Mouse (Mus musculus) embryonic facial prominence, embryonic 15.5 days (tissue): ENCODE results near the gene Kcnn3. TPM values are rescaled to one million over a fixed set of nuclear protein-coding genes. Genes with fewer than 3 reads are reported as not detected.

Experiments
- ATAC-seq: fragments of 200-750 bp; cut with Nextera tagmentation; 2 replicates; pipeline ENCODE4 v1.8.0; 2017; ENCODE audit warnings: low read depth, moderate TSS enrichment; ENCODE audit not compliant: insufficient number of reproducible peaks, low FRiP score, low TSS enrichment
- H3K27ac ChIP-seq: fragments of 300-500 bp; sonication (generic); replicated peaks from 2 replicates; pipeline ENCODE4 v1.5.1; 2015; ENCODE audit warnings: mild to moderate bottlenecking, inconsistent platforms
- H3K27me3 ChIP-seq: fragments of 300-500 bp; sonication (generic); 2 replicates; pipeline ENCODE4 v1.6.1; 2015; ENCODE audit warnings: inconsistent platforms
- H3K36me3 ChIP-seq: fragments of 300-500 bp; sonication (generic); 2 replicates; pipeline ENCODE4 v1.6.1; 2015; ENCODE audit warnings: mild to moderate bottlenecking, inconsistent platforms
- H3K4me1 ChIP-seq: fragments of 300-500 bp; sonication (generic); 2 replicates; pipeline ENCODE4 v1.6.1; 2015; ENCODE audit warnings: inconsistent platforms
- H3K4me2 ChIP-seq: fragments of 300-500 bp; sonication (generic); replicated peaks from 2 replicates; pipeline ENCODE4 v1.6.1; 2015; ENCODE audit warnings: mild to moderate bottlenecking, inconsistent platforms
- H3K4me3 ChIP-seq: fragments of 300-500 bp; sonication (generic); replicated peaks from 2 replicates; pipeline ENCODE4 v1.5.1; 2015; ENCODE audit warnings: mild to moderate bottlenecking, inconsistent platforms
- H3K9ac ChIP-seq: fragments of 300-500 bp; sonication (generic); 2 replicates; pipeline ENCODE4 v1.6.1; 2015; ENCODE audit warnings: inconsistent platforms
- H3K9me3 ChIP-seq: fragments of 300-500 bp; sonication (generic); replicated peaks from 2 replicates; pipeline ENCODE4 v1.6.1; 2016; ENCODE audit warnings: inconsistent platforms
- WGBS: fragments of 180-500 bp; shearing (Covaris S2); methylation state at CpG from one replicate; pipeline ENCODE4 v1.1.7; 2015; 5-methylcytosine and 5-hydroxymethylcytosine counted together
- polyA plus RNA-seq: library from polyadenylated mRNA; unstranded; fragments of >200 nt; fragmentation: Nextera tagmentation; extraction: Ambion mirVana; gene quantifications from 2 replicates; pipeline ENCODE4 v1.2.1, GENCODE M21; 2015

Kcnn3 gene
- polyA plus RNA-seq, 1 experiment from 2014 or later = 2.7 TPM

DNA sequence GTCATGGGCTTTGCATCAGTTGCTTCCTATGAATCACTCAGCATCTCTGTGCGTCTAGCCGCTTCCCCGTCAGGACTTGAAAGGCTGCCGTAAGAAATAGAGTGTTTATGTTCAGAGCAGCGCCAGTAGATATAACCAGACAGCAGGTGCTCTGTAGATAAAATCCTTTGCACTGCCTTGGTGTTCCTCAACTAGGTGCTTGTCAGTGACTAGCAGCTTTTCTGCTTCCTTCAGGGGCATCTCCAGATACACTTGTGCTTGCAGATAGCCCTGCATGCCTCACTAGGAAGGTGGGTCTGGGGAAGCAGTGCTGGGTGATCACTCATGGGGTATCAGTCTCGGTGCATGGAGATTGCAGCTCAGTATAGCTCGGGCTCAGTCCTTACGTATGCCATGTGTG, 123.4 kb downstream of the Kcnn3 start:
- Histone ChIP-seq H3K4me3 (no peak overlapping the region), H3K9ac (no peak overlapping the region), H3K4me1 (peaks cover 15% of the 10 kb centered on the region), H3K36me3 (no peaks in the 10 kb centered on the region), H3K4me2 (no peak overlapping the region), H3K27ac (no peak overlapping the region), H3K27me3 (no peaks in the 10 kb centered on the region), H3K9me3 (no peaks in the 10 kb centered on the region)
- ATAC-seq = no peak
- WGBS = 72% methylated on average over 8 of the region's 8 CpGs

- H3K9me3 ChIP-seq = no peaks in the 10 kb centered on the region
- no peak overlapping the region for H3K4me2 ChIP-seq
- no peaks in the 10 kb centered on the region for H3K27me3 ChIP-seq
- H3K4me1 ChIP-seq = peaks cover 15% of the 10 kb centered on the region
- WGBS = 52% methylated on average over 5 of the region's 5 CpGs
- no peak overlapping the region for H3K9ac ChIP-seq
- no peak overlapping the region for H3K4me3 ChIP-seq
- ATAC-seq = peak; percentile 55; the same call in 1 of the 2 replicates
- H3K36me3 ChIP-seq = no peaks in the 10 kb centered on the region
- peak overlapping the region; percentile 58 for H3K27ac ChIP-seq
Observed at GRCm38 (mm10) chr3:89646813-89647255, 126.9 kb downstream of the Kcnn3 start.

GRCm38 (mm10) chr3:89647268-89647874, 127.4 kb downstream of the Kcnn3 start:
- Histone ChIP-seq H3K9ac (no peak overlapping the region), H3K36me3 (no peaks in the 10 kb centered on the region), H3K27me3 (no peaks in the 10 kb centered on the region), H3K4me3 (no peak overlapping the region), H3K4me1 (peaks cover 15% of the 10 kb centered on the region), H3K4me2 (no peak overlapping the region), H3K9me3 (no peaks in the 10 kb centered on the region), H3K27ac (peak overlapping the region; percentile 58)
- 0 out of 2 replicates have a peak, but pooled peaks have one; percentile 25 for ATAC-seq
- WGBS = 50% methylated on average over 6 of the region's 6 CpGs

GRCm38 (mm10) chr3:89649890-89650289, 129.9 kb downstream of the Kcnn3 start:
- Histone ChIP-seq H3K4me1 (peaks cover 20% of the 10 kb centered on the region), H3K27me3 (no peaks in the 10 kb centered on the region), H3K9ac (no peak overlapping the region), H3K36me3 (no peaks in the 10 kb centered on the region), H3K9me3 (no peaks in the 10 kb centered on the region), H3K4me2 (no peak overlapping the region), H3K27ac (no peak overlapping the region), H3K4me3 (no peak overlapping the region)
- 77% methylated on average over 7 of the region's 7 CpGs for WGBS
- no peak for ATAC-seq

DNA sequence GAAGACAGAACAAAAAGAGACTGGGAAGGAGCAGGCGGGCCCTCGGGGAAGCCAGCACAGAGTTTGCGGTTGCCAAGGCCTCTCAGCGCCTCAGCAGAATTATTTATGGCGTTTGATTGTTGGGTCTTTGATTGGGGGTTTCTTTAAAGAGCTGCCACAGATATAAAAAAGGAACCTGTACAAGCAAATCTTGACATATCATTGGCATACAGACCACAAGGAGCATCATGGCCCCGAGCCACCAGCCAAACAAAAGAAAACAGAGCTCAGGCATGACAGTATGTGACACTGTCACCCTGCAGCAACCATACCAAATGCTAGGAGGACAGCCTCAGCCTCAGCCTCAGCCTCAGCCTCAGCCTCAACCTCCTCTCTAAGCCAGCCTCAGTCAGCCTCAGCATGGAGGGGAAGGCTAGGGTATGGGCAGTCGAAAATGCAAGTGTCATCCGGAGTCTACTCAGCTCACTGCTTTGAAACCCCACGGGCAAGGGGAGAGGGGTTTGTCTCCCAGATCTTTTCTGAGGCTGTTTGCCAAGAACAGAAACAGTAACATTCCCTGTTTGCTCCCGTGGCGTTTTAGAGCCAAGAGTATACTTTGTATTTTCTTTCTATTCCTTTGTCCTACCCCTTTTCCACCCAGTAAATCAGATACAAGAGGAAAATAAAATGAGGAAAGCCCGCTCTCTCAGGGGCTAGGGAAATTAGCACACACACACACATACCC, 133.4 kb downstream of the Kcnn3 start:
- Histone ChIP-seq H3K4me1 (0 out of 2 replicates have a peak, but pooled peaks cover 6% of the 10 kb centered on the region), H3K27ac (no peak overlapping the region), H3K4me3 (no peak overlapping the region), H3K9me3 (no peaks in the 10 kb centered on the region), H3K27me3 (no peaks in the 10 kb centered on the region), H3K4me2 (no peak overlapping the region), H3K9ac (no peak overlapping the region), H3K36me3 (no peaks in the 10 kb centered on the region)
- WGBS = 37% methylated on average over 12 of the region's 12 CpGs
- no peak for ATAC-seq

GRCm38 (mm10) chr3:89657092-89657491, 137.1 kb downstream of the Kcnn3 start:
- H3K27ac ChIP-seq = no peak overlapping the region
- H3K9ac ChIP-seq = no peak overlapping the region
- H3K36me3 ChIP-seq = no peaks in the 10 kb centered on the region
- no peak overlapping the region for H3K4me2 ChIP-seq
- H3K9me3 ChIP-seq = no peaks in the 10 kb centered on the region
- H3K4me3 ChIP-seq = no peak overlapping the region
- 85% methylated on average over 5 of the region's 5 CpGs for WGBS
- H3K27me3 ChIP-seq = no peaks in the 10 kb centered on the region
- ATAC-seq = no peak
- 0 out of 2 replicates have a peak, but pooled peaks cover 9% of the 10 kb centered on the region for H3K4me1 ChIP-seq

DNA sequence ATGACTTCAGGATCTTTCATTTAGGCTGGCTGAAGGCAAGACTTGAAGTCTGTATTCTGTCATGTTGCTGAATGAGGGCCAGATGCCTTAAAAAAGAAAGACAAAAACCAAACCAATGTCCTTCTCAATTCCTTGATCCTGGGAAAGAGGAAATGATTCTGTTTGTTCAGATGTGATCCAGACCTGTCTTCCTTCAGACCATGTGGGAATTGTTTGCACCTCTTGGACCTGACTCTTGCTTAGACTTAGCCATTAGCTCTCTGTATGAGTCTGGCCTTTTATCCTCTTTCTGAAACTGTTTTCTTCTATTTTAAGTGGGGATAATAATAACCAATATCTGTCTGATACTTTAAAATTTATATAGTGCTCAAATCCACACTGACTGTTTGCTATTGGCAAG, 138.5 kb downstream of the Kcnn3 start:
- no peak overlapping the region for H3K27ac ChIP-seq
- no peak overlapping the region for H3K4me2 ChIP-seq
- H3K4me3 ChIP-seq = no peak overlapping the region
- H3K9ac ChIP-seq = no peak overlapping the region
- no peaks in the 10 kb centered on the region for H3K27me3 ChIP-seq
- no peak for ATAC-seq
- H3K9me3 ChIP-seq = no peaks in the 10 kb centered on the region
- 0 out of 2 replicates have a peak, but pooled peaks cover 4% of the 10 kb centered on the region for H3K4me1 ChIP-seq
- H3K36me3 ChIP-seq = no peaks in the 10 kb centered on the region

GRCm38 (mm10) chr3:89659938-89660620, 140.1 kb downstream of the Kcnn3 start:
- Histone ChIP-seq H3K4me3 (no peak overlapping the region), H3K27me3 (no peaks in the 10 kb centered on the region), H3K36me3 (no peaks in the 10 kb centered on the region), H3K9me3 (no peaks in the 10 kb centered on the region), H3K9ac (no peak overlapping the region), H3K27ac (no peak overlapping the region), H3K4me2 (no peak overlapping the region), H3K4me1 (peaks cover 8% of the 10 kb centered on the region; the same call in 1 of the 2 replicates)
- WGBS = 50% methylated on average over 11 of the region's 11 CpGs
- ATAC-seq = no peak

DNA sequence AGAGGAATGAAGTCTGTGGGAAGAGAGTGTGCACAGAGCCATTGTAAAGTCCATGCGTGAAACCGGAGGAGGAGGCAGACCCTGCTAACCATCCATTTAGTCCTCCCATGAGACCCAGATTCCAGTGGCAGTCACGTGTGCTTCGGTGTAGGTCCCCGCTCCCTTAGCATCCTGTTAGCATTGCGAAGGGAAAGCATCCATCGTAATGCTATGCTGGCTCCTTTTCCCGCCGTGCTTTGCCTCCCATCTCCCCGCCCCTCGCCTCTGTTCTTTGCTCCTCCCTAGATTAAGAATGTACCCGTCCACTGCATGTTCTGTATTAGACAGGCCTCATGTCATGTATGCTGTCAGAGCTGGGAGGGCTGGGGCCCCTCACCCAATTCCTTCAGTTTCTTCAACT, 144.8 kb downstream of the Kcnn3 start:
- H3K36me3 ChIP-seq = no peaks in the 10 kb centered on the region
- H3K4me1 ChIP-seq = peaks cover 12% of the 10 kb centered on the region; the same call in 1 of the 2 replicates
- H3K9me3 ChIP-seq = no peaks in the 10 kb centered on the region
- WGBS = 29% methylated on average over 12 of the region's 12 CpGs
- ATAC-seq = no peak
- peak overlapping the region; percentile 21; the same call in 1 of the 2 replicates for H3K4me2 ChIP-seq
- H3K9ac ChIP-seq = no peak overlapping the region
- H3K27me3 ChIP-seq = no peaks in the 10 kb centered on the region
- H3K4me3 ChIP-seq = no peak overlapping the region
- no peak overlapping the region for H3K27ac ChIP-seq

- ATAC-seq = no peak
- H3K9ac ChIP-seq = no peak overlapping the region
- no peak overlapping the region for H3K27ac ChIP-seq
- H3K4me2 ChIP-seq = no peak overlapping the region
- H3K36me3 ChIP-seq = no peaks in the 10 kb centered on the region
- no peaks in the 10 kb centered on the region for H3K27me3 ChIP-seq
- H3K4me3 ChIP-seq = no peak overlapping the region
- WGBS = 34% methylated on average over 11 of the region's 11 CpGs
- peaks cover 9% of the 10 kb centered on the region; the same call in 1 of the 2 replicates for H3K4me1 ChIP-seq
- H3K9me3 ChIP-seq = no peaks in the 10 kb centered on the region
Observed at GRCm38 (mm10) chr3:89667131-89667530, 147.2 kb downstream of the Kcnn3 start.

DNA sequence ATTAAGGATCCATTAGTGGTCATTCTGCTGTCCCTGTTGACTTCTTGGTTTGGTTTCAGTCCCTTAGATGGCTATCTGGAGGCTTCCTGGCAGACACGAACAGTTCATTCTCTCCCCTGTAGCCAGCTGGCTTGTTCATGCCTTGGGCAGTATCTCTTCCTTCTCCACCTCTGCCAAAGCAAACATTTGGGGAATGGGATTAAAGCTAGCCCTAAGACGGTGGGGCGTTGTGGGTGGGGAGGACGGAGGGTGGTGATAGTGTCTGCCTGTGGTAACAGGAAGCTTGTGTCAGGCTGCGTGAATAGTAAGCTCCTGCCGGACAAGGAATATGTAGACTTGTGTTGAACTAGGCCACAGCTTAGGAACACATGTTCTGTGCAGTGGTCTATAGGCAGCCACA, 151.4 kb downstream of the Kcnn3 start:
- ATAC-seq = no peak
- peaks cover 4% of the 10 kb centered on the region; the same call in 1 of the 2 replicates for H3K4me1 ChIP-seq
- H3K4me3 ChIP-seq = no peak overlapping the region
- H3K27ac ChIP-seq = no peak overlapping the region
- H3K27me3 ChIP-seq = no peaks in the 10 kb centered on the region
- no peak overlapping the region for H3K4me2 ChIP-seq
- H3K9me3 ChIP-seq = no peaks in the 10 kb centered on the region
- no peaks in the 10 kb centered on the region for H3K36me3 ChIP-seq
- WGBS = 51% methylated on average over 6 of the region's 6 CpGs
- H3K9ac ChIP-seq = no peak overlapping the region
